Mouse (Mus musculus) CD4-positive helper T cell, adult 2 months (primary cell): ENCODE measurements around the gene Timm22.

Experiments
- DNase-seq: peaks from one replicate; pipeline ENCODE4 v3.0.0-alpha.2; 2012; ENCODE audit warnings: low read depth, missing footprints, low spot score

Gene Timm22

DNA sequence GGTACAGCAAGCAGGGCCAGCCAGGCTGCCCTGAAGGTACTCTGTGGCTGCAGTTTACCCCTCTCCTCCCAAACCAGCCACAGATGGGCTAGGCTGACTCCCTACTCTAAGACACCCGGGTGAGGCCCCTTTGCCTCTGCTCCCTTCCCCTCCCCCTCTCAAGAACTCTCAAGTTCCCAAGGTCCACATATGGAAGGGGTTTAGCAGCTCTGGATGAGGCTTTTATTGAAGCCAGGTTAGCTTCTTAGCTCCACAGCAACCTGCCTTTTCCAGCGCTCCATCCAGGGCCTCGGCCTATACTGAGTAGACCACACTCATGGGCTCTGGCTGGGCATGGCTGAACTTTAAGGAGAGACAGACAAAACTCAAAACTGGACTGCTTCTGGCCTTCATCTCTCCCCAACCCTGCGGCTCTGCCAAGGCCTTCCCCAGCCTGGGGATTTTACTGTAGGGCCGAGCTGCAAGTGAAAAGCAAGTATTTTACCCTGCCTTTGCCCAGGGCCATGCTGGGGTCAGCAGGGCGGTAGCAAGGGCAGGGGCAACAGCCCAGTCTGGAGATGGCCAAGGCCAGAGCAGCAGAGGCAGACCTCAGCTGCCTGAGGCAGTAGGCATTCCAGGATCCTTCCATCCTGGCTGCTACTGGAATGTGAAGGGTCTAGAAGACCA lies 23.3 kb downstream of the Timm22 start:
- DNase-seq: no peak

DNA sequence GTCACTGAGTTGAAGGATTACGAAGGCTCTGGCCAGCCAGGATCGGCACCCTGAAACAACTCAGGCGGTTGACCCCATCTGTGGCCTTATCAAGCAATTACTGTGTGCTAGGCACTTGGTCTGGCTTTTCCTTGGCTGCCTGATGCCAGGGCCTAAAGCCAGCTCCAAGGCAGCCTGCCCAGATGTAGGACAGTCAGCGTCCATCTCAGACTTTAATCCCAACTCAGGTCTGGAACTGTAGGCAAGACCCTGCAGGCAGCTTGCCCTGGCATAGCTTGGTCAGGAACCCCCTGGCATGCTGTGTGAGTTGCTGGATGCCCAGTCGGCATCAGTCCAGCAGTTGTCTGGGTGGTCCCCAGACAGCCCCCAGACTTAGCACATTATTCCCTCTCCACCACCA lies 29.3 kb downstream of the Timm22 start:
- no peak for DNase-seq

DNA sequence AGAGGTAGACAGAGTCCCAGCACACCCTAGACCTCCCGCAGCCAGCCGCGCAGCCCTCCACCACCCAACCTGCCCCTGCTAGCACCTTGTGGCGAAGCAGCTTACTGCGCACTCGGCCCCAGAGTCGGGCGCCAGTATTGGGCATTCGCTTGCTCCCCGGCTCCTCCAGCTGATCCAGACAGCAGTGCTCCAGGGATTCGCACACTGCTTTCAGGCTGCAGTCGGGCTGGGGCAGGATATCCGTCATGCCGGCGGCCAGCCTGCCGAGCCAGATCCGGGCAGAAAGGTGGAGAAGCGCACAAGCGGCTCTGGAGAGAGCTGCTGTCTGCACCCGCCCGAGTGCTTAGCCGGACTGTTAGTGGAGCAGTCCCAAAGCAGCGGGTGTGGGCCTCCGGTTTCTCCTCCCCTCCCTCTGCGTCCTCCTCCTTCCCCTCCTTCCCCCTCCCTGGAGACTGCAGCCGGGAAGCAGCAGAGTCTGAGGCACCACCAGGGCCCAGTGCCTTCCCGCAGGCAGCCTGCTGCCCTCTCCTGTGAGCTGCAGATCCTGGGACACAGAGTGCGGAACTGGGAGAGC lies 30.2 kb downstream of the Timm22 start:
- no peak for DNase-seq

DNA sequence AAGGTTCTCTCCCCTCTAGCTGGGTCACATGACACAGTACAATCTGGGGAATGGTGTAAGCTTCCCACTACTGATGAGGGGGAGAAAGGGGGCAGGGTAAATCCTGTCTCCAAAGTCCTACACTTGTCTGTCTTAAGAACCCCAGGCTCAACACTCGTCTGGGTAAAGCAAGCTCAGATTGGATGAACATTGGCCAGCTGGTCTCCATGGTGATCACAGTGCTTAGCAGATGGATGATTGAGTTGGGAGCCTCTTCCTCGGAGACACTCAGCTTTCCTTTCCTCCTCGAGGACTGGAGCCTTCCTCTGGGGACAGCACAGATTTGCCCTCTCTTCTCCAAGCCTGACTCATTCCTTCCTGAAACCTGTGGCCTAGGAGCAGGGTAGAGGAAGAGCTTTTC lies 32.9 kb downstream of the Timm22 start:
- DNase-seq: no peak

DNA sequence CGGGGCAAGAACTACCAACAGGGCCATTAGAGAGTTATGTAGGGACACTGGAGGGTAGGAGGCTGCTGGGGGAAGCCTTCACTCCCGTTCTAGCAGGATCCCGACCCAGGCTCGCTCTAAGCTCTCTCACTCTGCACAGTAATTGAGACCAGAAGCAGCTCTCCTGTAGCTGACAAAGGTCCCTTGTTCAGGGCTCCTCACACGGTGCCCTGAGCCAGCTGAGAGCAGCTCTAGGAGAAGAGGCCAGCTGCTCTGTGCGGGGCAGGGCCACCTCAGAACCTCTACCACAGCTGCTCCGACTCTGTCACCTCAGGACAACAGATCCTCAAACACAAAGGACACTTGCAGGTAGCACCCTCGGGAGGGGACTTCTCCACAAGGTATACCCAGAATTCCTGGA lies 38.7 kb downstream of the Timm22 start:
- DNase-seq: no peak

DNA sequence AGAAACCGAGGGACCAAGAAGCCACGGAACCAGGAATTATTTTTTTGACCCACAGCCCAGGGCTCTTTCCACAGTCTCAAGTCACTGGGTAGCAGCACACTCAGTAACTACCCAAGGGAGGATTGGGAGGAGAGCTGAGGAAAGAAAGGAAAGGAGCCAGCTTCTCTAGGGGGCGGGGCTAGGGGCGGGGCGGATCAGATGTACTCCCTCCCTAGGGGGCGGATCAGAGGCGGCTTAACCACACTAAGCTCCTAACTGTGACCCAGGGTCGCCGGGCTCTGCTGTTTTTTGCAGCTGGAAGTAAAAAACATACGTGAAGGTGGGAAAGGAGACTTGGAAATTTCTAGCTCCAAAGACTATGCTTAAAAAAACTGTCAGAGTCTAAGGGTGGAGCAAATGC lies 39.5 kb downstream of the Timm22 start:
- DNase-seq: no peak

DNA sequence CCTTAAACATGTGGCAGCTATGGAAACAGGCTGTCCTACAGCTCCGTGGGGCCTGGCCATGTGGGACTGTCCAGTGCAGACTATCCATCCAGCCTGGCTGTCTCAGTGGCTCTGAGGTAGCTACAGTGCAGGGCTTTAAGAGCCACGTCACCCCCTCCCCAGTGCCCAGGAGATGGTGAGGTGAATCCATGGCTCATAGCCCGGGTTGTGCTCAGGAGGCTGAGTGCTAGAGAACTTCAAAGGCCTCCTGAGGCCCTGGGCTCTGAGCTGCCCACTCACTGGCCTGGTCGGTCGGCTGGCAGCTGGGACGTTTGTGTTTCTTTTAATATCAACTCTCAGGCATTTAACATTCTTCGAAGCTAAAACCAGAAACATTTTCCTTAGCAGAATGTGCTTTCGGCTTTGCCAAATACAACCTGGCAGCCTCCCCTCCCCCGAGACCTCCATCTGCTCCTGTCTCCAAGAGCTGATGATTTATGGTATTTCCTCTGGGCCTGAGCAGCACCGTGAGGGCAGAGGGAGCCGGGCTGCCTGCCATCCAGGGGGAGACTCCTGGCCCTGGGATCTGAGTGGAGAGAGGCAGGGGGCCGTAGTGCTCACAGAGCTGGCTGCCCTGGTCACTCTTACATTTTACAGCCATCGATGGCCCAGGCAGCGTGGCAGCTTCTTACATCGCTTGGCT lies 42.9 kb downstream of the Timm22 start:
- no peak for DNase-seq

DNA sequence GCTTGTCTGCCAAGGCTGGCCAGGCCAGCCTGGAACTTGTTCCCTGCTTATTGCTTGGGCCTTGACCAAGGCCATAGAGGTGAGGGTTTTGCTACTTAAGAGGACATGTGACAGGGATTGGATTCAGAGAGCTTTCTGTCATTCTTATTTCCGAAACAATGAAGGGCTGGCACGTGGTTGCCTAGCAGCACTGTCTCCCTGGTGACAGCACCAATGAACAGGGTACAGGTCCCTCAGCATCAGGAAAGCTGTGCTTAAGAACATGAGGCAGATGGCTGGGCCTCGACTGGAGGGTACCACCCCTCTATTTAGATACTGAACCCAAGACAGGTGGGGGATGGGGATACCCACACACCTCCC lies 43.4 kb downstream of the Timm22 start:
- no peak for DNase-seq

DNA sequence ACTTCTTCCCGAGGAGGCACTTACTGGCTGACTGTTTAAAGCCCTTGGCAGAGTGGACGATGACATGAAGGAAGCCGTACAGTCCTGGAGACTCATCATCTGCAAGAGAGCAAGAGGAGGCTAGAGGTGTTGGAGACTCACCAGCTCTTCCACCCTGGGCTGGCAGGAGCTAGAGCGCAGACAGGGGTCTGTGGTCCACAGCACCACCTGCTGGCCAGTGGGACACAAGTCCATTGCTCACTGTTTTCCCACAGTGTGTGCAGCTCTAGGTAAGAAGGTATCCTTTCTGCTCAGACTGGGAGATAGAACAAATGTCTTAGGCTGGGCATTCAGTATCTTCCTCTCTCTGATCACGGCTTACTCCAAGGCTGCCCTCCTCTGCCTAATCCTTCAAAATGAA lies 47.7 kb downstream of the Timm22 start:
- DNase-seq: peak; percentile 69

DNA sequence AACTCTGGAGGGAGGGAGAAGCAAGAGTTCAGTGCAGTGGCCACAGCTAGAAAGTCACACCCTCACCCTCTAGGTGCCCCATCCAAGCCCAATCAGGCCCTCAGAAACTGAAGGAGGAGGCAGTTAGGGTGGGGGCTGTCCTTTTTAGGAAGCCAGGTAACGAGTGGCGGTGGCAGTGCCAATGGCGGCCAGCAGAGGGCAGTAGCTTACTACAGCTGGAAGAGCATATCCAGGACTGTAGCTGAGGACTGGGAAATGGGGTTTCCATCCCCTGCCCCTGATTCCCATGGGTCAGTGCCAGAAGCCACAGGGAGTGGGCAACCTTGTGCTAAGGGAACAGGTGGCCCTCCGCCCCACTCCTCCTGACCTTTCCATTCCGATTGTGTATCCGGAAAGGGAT lies 49.5 kb downstream of the Timm22 start:
- DNase-seq: peak; percentile 87

DNA sequence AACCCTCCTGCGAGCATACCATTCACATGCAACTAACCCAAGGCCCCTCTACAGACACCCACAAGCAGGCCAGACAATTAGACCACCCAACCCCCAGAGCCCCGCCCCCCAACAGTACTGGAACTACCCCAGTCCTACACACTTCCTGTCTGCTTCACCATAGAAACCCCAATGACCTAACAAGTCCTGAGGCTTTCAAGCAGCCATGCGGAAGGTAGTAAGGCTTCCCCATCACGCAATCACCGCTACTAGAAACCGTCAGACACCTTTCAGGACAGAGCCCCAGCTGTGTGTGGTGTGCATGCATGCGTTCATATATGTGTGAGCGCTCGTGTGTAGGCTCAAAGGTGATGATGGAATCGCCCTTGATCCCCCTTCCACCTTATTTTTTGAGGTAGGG lies 50.1 kb downstream of the Timm22 start:
- DNase-seq: peak; percentile 66

DNA sequence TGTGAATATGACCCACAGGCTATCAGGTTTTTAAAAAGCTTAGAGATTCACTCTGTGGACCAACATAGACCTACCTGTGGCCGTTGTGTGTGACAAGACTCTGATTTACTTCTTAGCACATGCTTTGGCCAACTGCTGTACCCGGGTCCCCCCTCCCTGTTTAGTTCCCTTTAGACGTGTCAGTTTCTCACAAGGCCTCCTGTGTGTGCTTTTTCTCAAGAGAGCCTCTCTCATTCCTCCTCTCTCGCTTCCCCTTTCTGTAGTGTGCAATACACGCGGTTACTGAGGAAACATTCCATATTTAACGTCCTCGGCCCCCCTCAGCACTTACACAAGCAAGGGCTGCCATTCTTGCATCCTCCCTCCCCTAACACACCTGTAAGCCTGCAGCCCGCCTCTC lies 52.0 kb downstream of the Timm22 start:
- no peak for DNase-seq

DNA sequence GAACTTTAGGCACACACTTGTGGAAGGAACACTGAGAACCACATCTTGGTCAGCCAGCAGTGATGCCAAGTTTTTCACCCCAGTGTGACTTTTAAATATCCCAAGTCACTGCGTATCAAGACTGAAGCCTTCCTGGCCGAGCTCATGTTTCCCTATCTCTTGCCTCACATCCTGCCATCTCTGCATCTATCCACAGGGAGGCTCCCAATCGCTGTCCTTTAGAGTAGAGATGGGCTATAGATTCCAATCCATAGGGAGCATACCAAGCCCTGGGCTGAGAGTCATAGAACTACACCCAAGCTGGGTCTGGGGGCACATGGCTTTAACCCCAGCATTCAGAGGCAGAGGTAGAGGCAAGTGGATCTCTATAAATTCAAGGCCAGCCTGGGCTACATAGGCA lies 52.7 kb downstream of the Timm22 start:
- DNase-seq: no peak

DNA sequence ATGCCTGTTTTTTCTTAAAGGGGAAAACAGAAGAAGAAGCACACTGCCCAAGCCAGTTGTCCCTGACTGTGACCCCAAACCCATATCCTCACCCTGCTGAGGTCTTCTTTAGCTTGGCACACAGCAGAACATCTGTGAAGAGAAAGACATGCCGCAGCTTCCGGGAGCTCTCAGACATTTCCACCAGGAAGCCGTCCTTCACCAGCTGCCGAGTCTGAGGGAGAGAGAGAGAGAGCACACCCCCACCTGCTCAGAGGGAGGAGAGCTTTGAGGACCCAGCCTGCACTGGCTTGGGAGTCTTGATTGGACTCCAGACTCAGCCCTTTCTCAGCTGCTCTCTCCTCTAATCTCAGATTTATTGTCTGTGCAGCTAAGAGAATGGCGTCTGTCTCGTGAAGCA lies 54.4 kb downstream of the Timm22 start:
- no peak for DNase-seq

DNA sequence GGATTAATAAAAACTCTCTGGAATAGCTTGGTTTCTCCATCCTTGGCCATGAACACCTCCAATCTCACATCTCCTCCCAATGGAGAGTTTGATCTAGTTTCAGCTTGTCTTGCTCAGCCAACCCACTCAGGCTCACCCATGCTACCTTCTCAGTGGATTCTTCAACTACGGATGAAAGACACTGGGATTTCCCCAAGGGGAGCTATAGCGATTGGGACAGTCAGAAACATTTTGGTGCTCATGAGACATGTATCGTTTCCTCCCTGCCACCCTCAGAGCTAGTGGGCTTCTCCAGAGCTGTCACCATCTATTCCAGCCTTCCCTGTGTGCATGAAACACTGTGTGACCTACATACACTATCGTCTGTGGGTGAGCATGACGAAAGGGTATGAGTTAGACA lies 54.9 kb downstream of the Timm22 start:
- DNase-seq: no peak

DNA sequence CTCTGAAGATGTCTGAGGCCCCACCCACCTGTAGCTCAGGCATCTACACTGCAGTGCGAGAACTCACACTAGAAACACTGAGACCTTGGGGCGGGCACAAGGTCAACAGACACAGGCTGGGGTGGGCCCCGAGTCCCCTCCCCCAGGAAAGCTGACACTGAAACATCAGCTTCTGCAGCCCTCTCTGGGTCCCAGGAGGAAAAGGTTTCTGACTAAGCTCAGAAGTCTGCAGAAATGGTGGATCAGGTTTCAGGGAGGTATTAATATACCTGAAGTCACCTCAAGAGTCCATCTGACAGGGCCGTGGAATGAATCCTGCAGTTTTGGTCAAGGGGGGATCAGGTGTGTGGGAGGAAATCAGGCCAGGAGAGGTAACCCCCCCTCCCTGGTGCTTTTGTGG lies 59.1 kb downstream of the Timm22 start:
- no peak for DNase-seq
